Mouse (Mus musculus) CH12.LX (cell line): ENCODE measurements at regions not wholly inside any gene's neighbourhood (a gene's known extent, or its start where the extent isn't known, plus 50 kb on each side); places are given as distances from the start of the nearest gene placed in this dataset.

ENCODE experiments used
- DNase-seq: peaks from one replicate; pipeline ENCODE4 v3.0.0-alpha.2; 2013; ENCODE audit errors: extremely low read depth
- H3K27ac ChIP-seq: 2 replicates; pipeline ENCODE4 v1.5.1; 2012; ENCODE audit warnings: low read depth, mild to moderate bottlenecking, control low read depth, moderate library complexity; ENCODE audit not compliant: insufficient read depth
- H3K27me3 ChIP-seq: replicated peaks from 2 replicates; pipeline ENCODE3; 2012; ENCODE audit warnings: inconsistent platforms
- H3K36me3 ChIP-seq, 2 experiments: replicated peaks in 1 of 2; 2 replicates each; pipeline versions ENCODE3 to v1.6.1; 2012; ENCODE audit warnings: inconsistent platforms in 1 of 2, low read length in 1 of 2, mild to moderate bottlenecking in 1 of 2, mixed read lengths in 1 of 2, moderate library complexity in 1 of 2; ENCODE audit not compliant: control insufficient read depth in 1 of 2, insufficient read depth in 1 of 2
- H3K4me1 ChIP-seq, 2 experiments: 2 replicates each; pipeline ENCODE4 v1.6.1; 2012; ENCODE audit warnings: inconsistent platforms in 1 of 2, moderate library complexity in 1 of 2; ENCODE audit not compliant: insufficient read depth in 2 of 2, control insufficient read depth in 1 of 2
- H3K4me2 ChIP-seq: 2 replicates; pipeline ENCODE4 v1.6.1; 2012; ENCODE audit warnings: low read depth, mild to moderate bottlenecking, control low read depth; ENCODE audit not compliant: poor library complexity, insufficient read depth, severe bottlenecking
- H3K4me3 ChIP-seq, 3 experiments: fragments of 150-350 bp in 1 of 3; sonication (generic) in 1 of 3; replicated peaks in 1 of 3; 2 replicates each; pipeline versions ENCODE3 to v1.5.1; 2011 to 2012; ENCODE audit warnings: low read depth in 2 of 3, low read length in 2 of 3, mild to moderate bottlenecking in 2 of 3, moderate library complexity in 2 of 3, control low read depth in 1 of 3, improper control_type of control experiment in 1 of 3, inconsistent platforms in 1 of 3, mixed read lengths in 1 of 3; ENCODE audit not compliant: poor library complexity in 1 of 3
- H3K79me2 ChIP-seq: replicated peaks from 2 replicates; pipeline ENCODE4 v1.6.1; 2012; ENCODE audit warnings: mild to moderate bottlenecking, moderate library complexity; ENCODE audit not compliant: control insufficient read depth, poor library complexity, insufficient read depth, severe bottlenecking; ENCODE audit errors: extremely low read depth
- H3K9ac ChIP-seq: 2 replicates; pipeline ENCODE4 v1.6.1; 2012; ENCODE audit warnings: low read depth, mild to moderate bottlenecking, control low read depth, moderate library complexity; ENCODE audit not compliant: insufficient read depth
- H3K9me3 ChIP-seq: replicated peaks from 2 replicates; pipeline ENCODE3; 2012; ENCODE audit warnings: low read length, inconsistent platforms, mixed read lengths
- BHLHE40 ChIP-seq: IDR thresholded peaks from 2 replicates; pipeline ENCODE4 v1.6.1; 2011; ENCODE audit warnings: mild to moderate bottlenecking, low read depth, low read length, improper control_type of control experiment
- CHD2 ChIP-seq: IDR thresholded peaks from 2 replicates; pipeline ENCODE4 v1.6.1; 2011; ENCODE audit warnings: low read length, improper control_type of control experiment
- E2F4 ChIP-seq: IDR thresholded peaks from 2 replicates; pipeline ENCODE4 v1.6.1; 2011; ENCODE audit warnings: low read depth, low read length, improper control_type of control experiment; ENCODE audit not compliant: insufficient replicate concordance
- ELF1 ChIP-seq: IDR thresholded peaks from 2 replicates; pipeline ENCODE4 v1.6.1; 2014; ENCODE audit warnings: low read depth, mild to moderate bottlenecking, inconsistent platforms, low read length, improper control_type of control experiment
- EP300 ChIP-seq: IDR thresholded peaks from 2 replicates; pipeline ENCODE4 v1.6.1; 2011; ENCODE audit warnings: low read length, improper control_type of control experiment
- GABPA ChIP-seq: IDR thresholded peaks from 2 replicates; pipeline ENCODE4 v1.6.1; 2012; ENCODE audit warnings: low read depth, low read length, improper control_type of control experiment, inconsistent platforms; ENCODE audit not compliant: insufficient replicate concordance
- HCFC1 ChIP-seq: IDR thresholded peaks from 2 replicates; pipeline ENCODE4 v1.6.1; 2012; ENCODE audit warnings: low read depth, mild to moderate bottlenecking, inconsistent platforms, low read length, improper control_type of control experiment
- IRF4 ChIP-seq: IDR thresholded peaks from 2 replicates; pipeline ENCODE4 v1.6.1; 2014; ENCODE audit warnings: low read depth, mild to moderate bottlenecking, inconsistent platforms, low read length, improper control_type of control experiment
- JUN ChIP-seq: IDR thresholded peaks from 2 replicates; pipeline ENCODE4 v1.6.1; 2011; ENCODE audit warnings: low read depth, mild to moderate bottlenecking, low read length, improper control_type of control experiment, moderate library complexity; ENCODE audit not compliant: insufficient read depth
- JUND ChIP-seq: conservative IDR thresholded peaks from 2 replicates; pipeline ENCODE4 v1.6.1; 2011; ENCODE audit warnings: low read depth, low read length, improper control_type of control experiment
- KAT2A ChIP-seq: IDR thresholded peaks from 2 replicates; pipeline ENCODE4 v1.6.1; 2012; ENCODE audit warnings: low read length, improper control_type of control experiment, inconsistent platforms; ENCODE audit not compliant: insufficient replicate concordance
- MAFK ChIP-seq: IDR thresholded peaks from 2 replicates; pipeline ENCODE4 v1.6.1; 2011; ENCODE audit warnings: low read length, improper control_type of control experiment; ENCODE audit not compliant: insufficient replicate concordance
- MAZ ChIP-seq: IDR thresholded peaks from 2 replicates; pipeline ENCODE4 v1.6.1; 2012; ENCODE audit warnings: low read depth, mild to moderate bottlenecking, inconsistent platforms, low read length, improper control_type of control experiment, moderate library complexity
- NELFE ChIP-seq: IDR thresholded peaks from 2 replicates; pipeline ENCODE4 v1.6.1; 2011; ENCODE audit warnings: low read depth, low read length, improper control_type of control experiment
- POLR2A ChIP-seq: IDR thresholded peaks from 2 replicates; pipeline ENCODE4 v1.6.1; 2011; ENCODE audit warnings: low read depth, mild to moderate bottlenecking, improper control_type of control experiment, low read length
- RAD21 ChIP-seq: IDR thresholded peaks from 2 replicates; pipeline ENCODE4 v1.6.1; 2011; ENCODE audit warnings: low read depth, mild to moderate bottlenecking, low read length, improper control_type of control experiment, moderate library complexity
- RCOR1 ChIP-seq: conservative IDR thresholded peaks from 2 replicates; pipeline ENCODE4 v1.6.1; 2012; ENCODE audit warnings: low read depth, mild to moderate bottlenecking, inconsistent platforms, low read length, improper control_type of control experiment
- SIN3A ChIP-seq: IDR thresholded peaks from 2 replicates; pipeline ENCODE4 v1.6.1; 2012; ENCODE audit warnings: low read length, improper control_type of control experiment, inconsistent platforms
- SMC3 ChIP-seq: IDR thresholded peaks from 2 replicates; pipeline ENCODE4 v1.6.1; 2011; ENCODE audit warnings: low read depth, low read length, improper control_type of control experiment
- TCF12 ChIP-seq: IDR thresholded peaks from 2 replicates; pipeline ENCODE4 v1.6.1; 2014; ENCODE audit warnings: low read depth, mild to moderate bottlenecking, inconsistent platforms, low read length, improper control_type of control experiment
- USF1 ChIP-seq: IDR thresholded peaks from 2 replicates; pipeline ENCODE4 v1.6.1; 2014; ENCODE audit warnings: low read depth, mild to moderate bottlenecking, inconsistent platforms, low read length, improper control_type of control experiment
- USF2 ChIP-seq: conservative IDR thresholded peaks from 2 replicates; pipeline ENCODE4 v1.6.1; 2011; ENCODE audit warnings: low read depth, low read length, improper control_type of control experiment
- ZC3H11A ChIP-seq: IDR thresholded peaks from 2 replicates; pipeline ENCODE4 v1.6.1; 2012; ENCODE audit warnings: low read depth, mild to moderate bottlenecking, inconsistent platforms, low read length, improper control_type of control experiment
- ZKSCAN1 ChIP-seq: IDR thresholded peaks from 2 replicates; pipeline ENCODE4 v1.6.1; 2012; ENCODE audit warnings: low read depth, inconsistent platforms, low read length, improper control_type of control experiment, borderline replicate concordance
- ZMIZ1 ChIP-seq: IDR thresholded peaks from 2 replicates; pipeline ENCODE4 v1.6.1; 2012; ENCODE audit warnings: low read depth, mild to moderate bottlenecking, inconsistent platforms, low read length, improper control_type of control experiment
- ZNF384 ChIP-seq: IDR thresholded peaks from 2 replicates; pipeline ENCODE4 v1.6.1; 2012; ENCODE audit warnings: low read depth, low read length, improper control_type of control experiment, inconsistent platforms
- dilution Hi-C: fragments of 300-500 bp; cut with MboI; formaldehyde crosslinking; loops from 2 replicates; pipeline ENCODE4 v1.14.3; 2020; ENCODE audit warnings: low sequenced_read_pairs; ENCODE audit not compliant: extremely low pct_unique_long_range_greater_than_20kb, extremely low pct_ligation_motif_present
- in situ Hi-C: fragments of 300-500 bp; cut with MboI; formaldehyde crosslinking; loops from 3 replicates; pipeline ENCODE4 v1.14.3; 2019; ENCODE audit warnings: low sequenced_read_pairs, low pct_ligation_motif_present, low pct_unique_long_range_greater_than_20kb, mixed read lengths

DNA sequence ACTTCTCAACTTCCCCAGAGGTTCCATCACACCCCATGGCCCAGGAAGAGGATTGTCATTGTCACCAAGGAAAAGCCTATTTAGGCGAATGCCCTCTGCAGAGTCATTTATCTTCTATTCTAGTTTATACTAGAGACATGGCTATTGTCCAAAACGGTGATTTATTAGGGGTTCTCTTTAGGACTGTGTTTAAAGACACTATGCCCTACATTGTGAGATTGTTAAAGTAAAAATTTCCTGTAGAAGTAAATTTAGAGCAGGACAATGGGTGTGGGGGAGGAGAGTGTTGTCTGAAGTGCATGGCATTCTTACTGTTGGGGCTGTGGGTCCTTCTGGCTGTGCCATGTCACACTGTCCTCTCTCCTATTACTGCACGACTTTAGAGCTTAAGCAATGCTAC is 191.2 kb upstream of the Fam19a1 start:
- Histone ChIP-seq H3K4me1 (no peaks in the 10 kb centered on the region), H3K27me3 (no peaks in the 10 kb centered on the region), H3K27ac (no peak overlapping the region), H3K9ac (no peak overlapping the region), H3K4me2 (no peak overlapping the region), H3K36me3 (no peaks in the 10 kb centered on the region), H3K79me2 (no peaks in the 10 kb centered on the region), H3K9me3 (peaks cover 5% of the 10 kb centered on the region), H3K4me3 (no peak overlapping the region)
- dilution Hi-C loops (no loop called here), in situ Hi-C loops (no loop called here)
- TF ChIP-seq ZNF384: no peak
- TF ChIP-seq BHLHE40: no peak
- no peak for TF ChIP-seq JUND
- TF ChIP-seq HCFC1: no peak
- TF ChIP-seq ZMIZ1: no peak
- TF ChIP-seq SIN3A: no peak
- TF ChIP-seq MAFK: no peak
- TF ChIP-seq GABPA: no peak
- TF ChIP-seq KAT2A: no peak
- TF ChIP-seq EP300: no peak
- TF ChIP-seq USF1: no peak
- no peak for TF ChIP-seq CHD2
- TF ChIP-seq JUN: no peak
- no peak for TF ChIP-seq ZKSCAN1
- no peak for TF ChIP-seq ZC3H11A
- TF ChIP-seq SMC3: no peak
- TF ChIP-seq TCF12: no peak
- no peak for TF ChIP-seq RAD21
- no peak for TF ChIP-seq NELFE
- TF ChIP-seq POLR2A: no peak
- DNase-seq: no peak

DNA sequence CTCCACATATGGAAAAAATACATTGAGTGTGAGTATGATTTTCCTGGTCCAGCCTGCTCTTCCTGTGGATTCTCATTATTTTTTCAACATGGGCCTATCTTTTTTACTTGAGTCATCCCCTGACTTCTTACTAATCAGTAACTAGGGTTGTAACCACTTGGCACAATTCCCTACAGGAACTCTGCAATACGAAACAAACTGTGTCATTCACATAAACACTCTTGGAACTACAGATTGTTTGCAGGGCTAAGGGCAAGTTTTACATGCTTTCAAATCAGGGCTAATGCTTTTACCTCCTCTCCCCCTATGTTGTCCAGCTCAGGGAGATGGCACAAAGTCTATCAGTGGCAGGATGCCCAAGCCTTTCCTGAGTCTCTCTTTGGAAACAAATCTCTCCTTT is 178.4 kb upstream of the Fam19a1 start:
- no peak overlapping the region for H3K4me3 ChIP-seq
- no peaks in the 10 kb centered on the region for H3K79me2 ChIP-seq
- in situ Hi-C loops: no loop called here
- peaks cover 11% of the 10 kb centered on the region for H3K9me3 ChIP-seq
- H3K27me3 ChIP-seq: no peaks in the 10 kb centered on the region
- no peak overlapping the region for H3K4me2 ChIP-seq
- TF ChIP-seq ZC3H11A (no peak), USF1 (no peak), IRF4 (no peak), ELF1 (no peak), SMC3 (no peak), USF2 (no peak), TCF12 (no peak), HCFC1 (no peak), MAZ (no peak), RCOR1 (no peak), NELFE (no peak), BHLHE40 (no peak), CHD2 (no peak), ZKSCAN1 (no peak), JUN (no peak), E2F4 (no peak), ZNF384 (no peak), POLR2A (no peak)
- no peak overlapping the region for H3K9ac ChIP-seq
- dilution Hi-C loops: no loop called here
- no peaks in the 10 kb centered on the region for H3K4me1 ChIP-seq
- no peak overlapping the region for H3K27ac ChIP-seq
- H3K36me3 ChIP-seq: no peaks in the 10 kb centered on the region
- no peak for DNase-seq
